Mouse (Mus musculus) left cerebral cortex, adult 6 months (tissue): ENCODE results near the gene Mrpl21. TPM values are rescaled to one million over a fixed set of nuclear protein-coding genes. Genes with fewer than 3 reads are reported as not detected.

Experiments
- long read RNA-seq, 2 experiments: library from polyadenylated mRNA; unstranded; transcript quantifications; one replicate each; pipeline ENCODE4 v2.0.0; 2019 to 2020
- polyA plus RNA-seq: library from polyadenylated mRNA; unstranded; fragments of <200 nt; fragmentation: Nextera tagmentation; gene quantifications from 2 replicates; pipeline ENCODE4 v1.2.3, GENCODE M21; 2021

Gene Mrpl21
- polyA plus RNA-seq = 126 and 144 TPM in 2 replicates
- long read RNA-seq, experiment 1, transcript Mrpl21-201 (7 exons, 802 nt) = major isoform, 12 of 22 reads
- long read RNA-seq, experiment 1, partial matches to known transcripts = 1 of 22 reads
- long read RNA-seq, experiment 1, other reads (novel, unspliced or antisense) = 6 of 22 reads
- long read RNA-seq, experiment 2, transcript Mrpl21-201 (7 exons, 802 nt) = minor isoform, 41 of 99 reads
- long read RNA-seq, experiment 2, transcript Mrpl21-203 (6 exons, 674 nt) = major isoform, 48 of 99 reads
- long read RNA-seq, experiment 2, partial matches to known transcripts = 5 of 99 reads
- long read RNA-seq, experiment 2, other reads (novel, unspliced or antisense) = 5 of 99 reads

DNA sequence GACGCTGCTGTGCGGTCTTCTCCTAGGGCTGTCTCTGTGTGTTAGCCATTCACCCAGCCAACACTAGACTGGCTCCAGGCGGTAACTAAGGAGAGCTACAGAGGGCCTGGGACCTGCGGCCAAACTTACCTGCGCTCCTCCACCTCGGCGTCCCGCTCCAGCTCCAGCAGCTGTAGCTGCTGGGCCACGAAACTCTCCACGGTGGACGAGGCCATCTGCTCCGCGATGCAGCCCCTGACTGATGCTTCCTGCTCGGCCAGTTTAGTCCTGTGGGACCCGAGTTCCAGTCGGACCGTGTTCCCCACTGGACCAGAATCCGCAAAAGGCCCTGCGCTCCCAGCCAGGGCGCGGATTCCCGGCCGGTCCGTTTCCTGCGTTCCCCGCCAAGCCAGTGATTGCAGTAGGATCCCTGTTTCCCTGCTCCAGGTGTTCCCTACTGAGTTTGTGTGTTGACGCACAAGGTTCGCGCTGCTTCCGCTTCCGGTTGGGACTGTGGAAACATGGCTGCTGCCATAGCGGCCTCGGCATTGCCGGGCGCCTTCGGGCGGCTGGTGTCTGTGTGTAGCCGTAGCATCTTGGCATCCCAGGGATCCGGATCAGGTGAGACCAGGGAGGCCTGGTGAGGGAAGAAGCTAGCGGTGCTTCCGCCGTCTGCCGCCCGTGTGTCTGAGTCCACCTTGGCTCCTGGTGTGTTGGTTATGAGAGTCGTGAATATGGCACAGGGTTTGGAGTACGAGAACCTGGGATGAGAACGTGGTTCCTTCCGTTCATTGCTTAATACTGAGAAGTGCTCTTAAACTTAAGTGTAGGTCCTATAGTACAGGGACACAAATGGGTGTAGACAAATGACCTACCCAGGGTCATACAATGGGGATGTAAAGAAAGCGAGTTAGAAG is at the start of gene Mrpl21, which contains the start of gene Ighmbp2:
Gene Mrpl21, plus strand, starts transcription at position 330 of the 896 bp plus-strand sequence.
Gene Ighmbp2, minus strand, starts transcription at position 446 of the 896 bp plus-strand sequence.

DNA sequence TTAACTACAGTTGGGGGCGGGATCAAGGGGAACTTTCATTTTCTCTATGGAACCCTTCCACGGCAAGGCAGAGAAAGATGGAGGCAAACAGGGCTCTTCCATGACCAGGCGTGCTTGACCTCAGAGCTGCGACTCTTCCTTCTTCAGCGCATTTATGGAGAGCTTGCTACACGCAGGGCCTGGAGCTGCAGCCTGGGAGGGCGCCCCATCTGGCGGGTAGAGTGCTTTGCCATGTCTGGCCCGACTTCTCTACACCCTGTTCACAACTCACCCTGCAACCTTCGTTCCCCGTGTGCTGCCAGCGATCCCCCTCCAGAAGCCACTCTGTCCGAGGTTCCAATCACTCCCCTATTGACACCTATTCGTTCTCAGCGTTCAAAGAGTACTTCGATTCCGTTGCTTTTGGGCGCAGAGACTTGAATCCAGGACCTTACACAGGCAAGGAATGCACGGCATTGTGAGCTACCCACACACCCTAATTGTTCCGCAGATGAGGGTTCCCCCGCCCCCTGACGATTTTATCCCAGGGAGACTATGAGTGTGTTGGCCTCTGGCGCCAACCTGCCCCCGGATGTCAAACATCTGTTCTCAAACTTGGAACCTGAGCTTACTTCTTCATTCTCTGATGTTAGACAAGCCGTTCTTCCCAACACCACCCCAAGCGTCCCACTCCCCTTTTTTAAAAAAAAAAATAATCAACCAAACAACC is 39.7 kb downstream of the Mrpl21 start, which contains the start of gene Cpt1a:
Gene Cpt1a, plus strand, starts transcription at position 74 of the 709 bp plus-strand sequence.

Other genes starting within 250 kb of the Mrpl21 start
- gene Ighmbp2, start 116 bp downstream of the Mrpl21 start, polyA plus RNA-seq = 3.6 and 4.0 TPM in 2 replicates
- 6.1 and 7.1 TPM in 2 replicates for gene Cpt1a, start 39.4 kb downstream of the Mrpl21 start, polyA plus RNA-seq
- gene Tesmin, start 106.0 kb downstream of the Mrpl21 start, polyA plus RNA-seq = 0.09 TPM in 1 of 2 replicates, not detected in the other
- 0.99 TPM in 1 of 2 replicates, not detected in the other for gene Gal, start 131.6 kb downstream of the Mrpl21 start, polyA plus RNA-seq